ENCODE assay signal across 9 mouse cellular contexts in genomic region chr8:128491126-128492067, GRCm38 (mm10).
A peak's percentile ranks its signal among the peaks of the same experiment; 100 is the strongest.
DNase-seq lines count a peak whose midpoint lies in the region; ATAC-seq and TF ChIP-seq lines count a peak whose summit lies in the region.
"Had no signal": no experiment of that assay in that cellular context is flagged by ENCODE, and none has a peak within 500 bp of the region (broad histone marks: within the 10 kb centered on the region; RNA-seq: fewer than 3 reads in every experiment).

No protein-coding gene starts in this region.

- TF ChIP-seq POLR2A in MEL (IDR thresholded peaks at IDR 0.05; ENCODE audit: control insufficient read depth in 1 of 2, insufficient read depth in 1 of 2, low read depth in 1 of 2, low read length in 2 of 2, poor library complexity in 1 of 2) = no peak
- no peak for TF ChIP-seq POLR2A in bone marrow macrophage, adult 2 months (IDR thresholded peaks at IDR 0.05; ENCODE audit: borderline replicate concordance, low read depth, low read length)

- H3K79me2 ChIP-seq in MEL (ENCODE audit: control insufficient read depth, insufficient read depth, low read length, poor library complexity) = no peaks in the 10 kb centered on the region

- peak; percentile 42 for TF ChIP-seq RAD21 in MEL (IDR thresholded peaks at IDR 0.05; ENCODE audit: low read depth, low read length)

- no peak overlapping the region for H3K9ac ChIP-seq in MEL (ENCODE audit: control insufficient read depth, low read depth, low read length, poor library complexity, severe bottlenecking)
- no peak overlapping the region for H3K9ac ChIP-seq in heart, postnatal 0 days (replicated peaks; ENCODE audit: low read depth, low read length)
- H3K9ac ChIP-seq in liver, postnatal 0 days (replicated peaks) = no peak overlapping the region
- no peak overlapping the region for H3K9ac ChIP-seq in neural tube, embryonic 13.5 days
- H3K9ac ChIP-seq: limb, embryonic 15.5 days had no signal

- DNase-seq in MEL (ENCODE audit: low read depth, low spot score) = peak; percentile 37
- peak; percentile 51 for DNase-seq in forebrain, embryonic 10.5 days (ENCODE audit: extremely low spot score, low spot score)
- peak; percentile 71 for DNase-seq in heart, postnatal 0 days (ENCODE audit: low spot score)
- peak; percentile 85 for DNase-seq in kidney, postnatal 14 days
- DNase-seq in liver, postnatal 0 days = peak; percentile 34
- peak; percentile 59 for DNase-seq in yolk sac, embryonic 10.5 days (ENCODE audit: low spot score)

- no peaks in the 10 kb centered on the region; the same call in 1 of the 2 replicates for H3K9me3 ChIP-seq in MEL (replicated peaks; ENCODE audit: insufficient read depth, low read length)
- H3K9me3 ChIP-seq in forebrain, embryonic 10.5 days = no peaks in the 10 kb centered on the region
- no peaks in the 10 kb centered on the region for H3K9me3 ChIP-seq in heart, postnatal 0 days (replicated peaks; ENCODE audit: control insufficient read depth, low read length)
- H3K9me3 ChIP-seq in liver, postnatal 0 days (ENCODE audit: low read length) = no peaks in the 10 kb centered on the region
- H3K9me3 ChIP-seq in neural tube, embryonic 13.5 days = no peaks in the 10 kb centered on the region
- H3K9me3 ChIP-seq: limb, embryonic 15.5 days had no signal

- H3K27me3 ChIP-seq in MEL (ENCODE audit: control insufficient read depth in 1 of 2, insufficient read depth in 2 of 2, low read length in 2 of 2) = no peaks in the 10 kb centered on the region
- peaks cover 48% of the 10 kb centered on the region for H3K27me3 ChIP-seq in forebrain, embryonic 10.5 days (ENCODE audit: poor library complexity, severe bottlenecking)
- no peaks in the 10 kb centered on the region for H3K27me3 ChIP-seq in heart, postnatal 0 days (ENCODE audit: control insufficient read depth, insufficient read depth, low read length)
- no peaks in the 10 kb centered on the region for H3K27me3 ChIP-seq in liver, postnatal 0 days (ENCODE audit: insufficient read depth, low read length)
- H3K27me3 ChIP-seq in neural tube, embryonic 13.5 days = no peaks in the 10 kb centered on the region
- H3K27me3 ChIP-seq: limb, embryonic 15.5 days had no signal

- no peaks in the 10 kb centered on the region for H3K4me1 ChIP-seq in MEL (ENCODE audit: control insufficient read depth in 1 of 2, insufficient read depth in 2 of 2, low read length in 2 of 2)
- H3K4me1 ChIP-seq in bone marrow macrophage, adult 2 months (ENCODE audit: control insufficient read depth, insufficient read depth, low read length) = peaks cover 40% of the 10 kb centered on the region
- H3K4me1 ChIP-seq in forebrain, embryonic 10.5 days = peaks cover 56% of the 10 kb centered on the region
- peaks cover 4% of the 10 kb centered on the region; the same call in 1 of the 2 replicates for H3K4me1 ChIP-seq in heart, postnatal 0 days (ENCODE audit: control insufficient read depth, insufficient read depth)
- peaks cover 24% of the 10 kb centered on the region for H3K4me1 ChIP-seq in liver, postnatal 0 days (ENCODE audit: insufficient read depth)
- peaks cover 38% of the 10 kb centered on the region for H3K4me1 ChIP-seq in neural tube, embryonic 13.5 days (replicated peaks)
- H3K4me1 ChIP-seq: limb, embryonic 15.5 days had no signal

- no peak overlapping the region for H3K27ac ChIP-seq in MEL (ENCODE audit: control insufficient read depth, low read depth, low read length)
- H3K27ac ChIP-seq in bone marrow macrophage, adult 2 months (ENCODE audit: insufficient read depth, low read depth, low read length) = peak overlapping the region; percentile 93
- H3K27ac ChIP-seq in forebrain, embryonic 10.5 days = no peak overlapping the region
- H3K27ac ChIP-seq in heart, postnatal 0 days (ENCODE audit: low read depth) = 0 out of 2 replicates have a peak overlapping the region, but pooled peaks have one; percentile 3
- no peak overlapping the region for H3K27ac ChIP-seq in liver, postnatal 0 days (ENCODE audit: low read depth)
- H3K27ac ChIP-seq in neural tube, embryonic 13.5 days (replicated peaks) = peak overlapping the region; percentile 59
- H3K27ac ChIP-seq: limb, embryonic 15.5 days had no signal

- no peaks in the 10 kb centered on the region for H3K36me3 ChIP-seq in MEL (ENCODE audit: control insufficient read depth in 1 of 2, insufficient read depth in 2 of 2, low read length in 2 of 2)
- H3K36me3 ChIP-seq in forebrain, embryonic 10.5 days (replicated peaks) = no peaks in the 10 kb centered on the region
- H3K36me3 ChIP-seq in heart, postnatal 0 days (replicated peaks; ENCODE audit: control insufficient read depth, insufficient read depth, low read length) = peaks cover 84% of the 10 kb centered on the region
- no peaks in the 10 kb centered on the region for H3K36me3 ChIP-seq in liver, postnatal 0 days (replicated peaks; ENCODE audit: insufficient read depth, low read length)
- peaks cover 48% of the 10 kb centered on the region for H3K36me3 ChIP-seq in neural tube, embryonic 13.5 days
- H3K36me3 ChIP-seq: limb, embryonic 15.5 days had no signal

- no peak for TF ChIP-seq EP300 in MEL (IDR thresholded peaks at IDR 0.05; ENCODE audit: low read depth in 1 of 2, low read length in 2 of 2)
- no peak for TF ChIP-seq EP300 in heart, postnatal 0 days (IDR thresholded peaks at IDR 0.05; ENCODE audit: low read depth)
- no peak for TF ChIP-seq EP300 in liver, postnatal 0 days (IDR thresholded peaks at IDR 0.05; ENCODE audit: low read depth)

- H3K4me3 ChIP-seq in MEL (ENCODE audit: control insufficient read depth in 1 of 2, insufficient read depth in 1 of 2, low read depth in 2 of 2, low read length in 2 of 2) = no peak overlapping the region
- H3K4me3 ChIP-seq in bone marrow macrophage, adult 2 months (ENCODE audit: insufficient read depth, low read length) = no peak overlapping the region
- H3K4me3 ChIP-seq in forebrain, embryonic 10.5 days = no peak overlapping the region
- no peak overlapping the region for H3K4me3 ChIP-seq in heart, postnatal 0 days (ENCODE audit: low read depth, low read length)
- H3K4me3 ChIP-seq in liver, postnatal 0 days (ENCODE audit: low read depth, low read length) = no peak overlapping the region
- no peak overlapping the region for H3K4me3 ChIP-seq in neural tube, embryonic 13.5 days
- H3K4me3 ChIP-seq: limb, embryonic 15.5 days had no signal

- ATAC-seq in heart, postnatal 0 days (ENCODE audit: insufficient read depth, low read depth) = peak; percentile 77
- peak; percentile 60 for ATAC-seq in liver, postnatal 0 days
- peak; percentile 70 for ATAC-seq in neural tube, embryonic 13.5 days (ENCODE audit: low read depth)

- peak; percentile 16 to 52 (median 31); a peak in 4 of 6 replicates for TF ChIP-seq CTCF in MEL (IDR thresholded peaks at IDR 0.05 in 2 of 3, conservative IDR thresholded peaks at IDR 0.05 in 1 of 3; ENCODE audit: control insufficient read depth in 1 of 3, insufficient read depth in 1 of 3, low read depth in 2 of 3, low read length in 3 of 3, poor library complexity in 1 of 3, severe bottlenecking in 1 of 3)
- no peak for TF ChIP-seq CTCF in bone marrow macrophage, adult 2 months (IDR thresholded peaks at IDR 0.05; ENCODE audit: low read depth, low read length)
- peak; percentile 77 for TF ChIP-seq CTCF in heart, postnatal 0 days (IDR thresholded peaks at IDR 0.05; ENCODE audit: low read depth)
- TF ChIP-seq CTCF in liver, postnatal 0 days (IDR thresholded peaks at IDR 0.05; ENCODE audit: low read depth) = peak; percentile 85

- WGBS in forebrain, embryonic 10.5 days = 49% methylated on average over 5 of the region's 5 CpGs
- WGBS in heart, postnatal 0 days = 43% methylated on average over 5 of the region's 5 CpGs
- 29% methylated on average over 5 of the region's 5 CpGs for WGBS in liver, postnatal 0 days (ENCODE audit: insufficient replicate concordance)
- WGBS in neural tube, embryonic 13.5 days = 49% methylated on average over 5 of the region's 5 CpGs

- no peak overlapping the region for H3K4me2 ChIP-seq in heart, postnatal 0 days (ENCODE audit: low read depth, low read length)
- no peak overlapping the region for H3K4me2 ChIP-seq in liver, postnatal 0 days (ENCODE audit: low read depth, low read length)
- no peak overlapping the region for H3K4me2 ChIP-seq in neural tube, embryonic 13.5 days
- H3K4me2 ChIP-seq: limb, embryonic 15.5 days had no signal

TF ChIP-seq in MEL, 35 proteins besides CTCF, POLR2A, EP300 and RAD21:
- TF ChIP-seq RCOR1 (IDR thresholded peaks at IDR 0.05; ENCODE audit: low read depth, low read length) = no peak
- peak; percentile 9; the same call in 1 of the 2 replicates for TF ChIP-seq ZC3H11A (IDR thresholded peaks at IDR 0.05; ENCODE audit: low read depth, low read length)
- no peak for TF ChIP-seq POLR2AphosphoS5 (IDR thresholded peaks at IDR 0.05; ENCODE audit: borderline replicate concordance, low read depth, low read length)
- TF ChIP-seq E2F4 (IDR thresholded peaks at IDR 0.05; ENCODE audit: borderline replicate concordance, low read depth, low read length) = no peak
- peak; percentile 51 for TF ChIP-seq SMC3 (IDR thresholded peaks at IDR 0.05; ENCODE audit: low read depth, low read length)
- no peak for TF ChIP-seq ZMIZ1 (IDR thresholded peaks at IDR 0.05; ENCODE audit: low read depth, low read length)
- TF ChIP-seq SIN3A (IDR thresholded peaks at IDR 0.05; ENCODE audit: low read length) = no peak
- no peak for TF ChIP-seq MAX (IDR thresholded peaks at IDR 0.05; ENCODE audit: low read length)
- TF ChIP-seq MYB (IDR thresholded peaks at IDR 0.05; ENCODE audit: low read depth, low read length) = no peak
- TF ChIP-seq ZNF384 (IDR thresholded peaks at IDR 0.05; ENCODE audit: low read depth, low read length) = no peak
- TF ChIP-seq USF2 (IDR thresholded peaks at IDR 0.05; ENCODE audit: borderline replicate concordance in 1 of 2, insufficient read depth in 1 of 2, low read depth in 1 of 2, low read length in 2 of 2) = no peak
- no peak for TF ChIP-seq NELFE (IDR thresholded peaks at IDR 0.05; ENCODE audit: low read depth, low read length)
- no peak for TF ChIP-seq ZKSCAN1 (IDR thresholded peaks at IDR 0.05; ENCODE audit: low read depth, low read length)
- TF ChIP-seq MAFK (IDR thresholded peaks at IDR 0.05; ENCODE audit: borderline replicate concordance, low read depth, low read length) = no peak
- no peak for TF ChIP-seq USF1 (IDR thresholded peaks at IDR 0.05; ENCODE audit: low read depth, low read length)
- no peak for TF ChIP-seq BHLHE40 (IDR thresholded peaks at IDR 0.05; ENCODE audit: borderline replicate concordance, low read depth, low read length)
TF ChIP-seq in MEL: peak in this region for 2.

Comparison
In these comparisons a context has a peak if more than half of its experiments do, and no peak if none do; other contexts are left out.
1. DNase-seq: peak in every context shown above with its lines; median percentile 85 in kidney, postnatal 14 days; 71 in heart, postnatal 0 days; 59 in yolk sac, embryonic 10.5 days; 51 in forebrain, embryonic 10.5 days; 37 in MEL; 34 in liver, postnatal 0 days.
2. H3K27ac ChIP-seq: peak in bone marrow macrophage, adult 2 months (single experiment), heart, postnatal 0 days (single experiment) and neural tube, embryonic 13.5 days (single experiment); none in MEL (single experiment), forebrain, embryonic 10.5 days (single experiment) and liver, postnatal 0 days (single experiment).
3. Peak in every context shown above with its lines, with median percentiles within 50 percentile points of each other: ATAC-seq.